Mouse (Mus musculus) ES-E14 (cell line): Measurements from ENCODE around the gene Adamtsl5. TPM values are rescaled to one million over a fixed set of nuclear protein-coding genes. Genes with fewer than 3 reads are reported as not detected.
"Not testable (repeated sequence)": the region's sequence is repeated elsewhere in the genome, so short reads cannot be mapped to it uniquely, and the experiment has no call there.

ENCODE experiments used
- DNase-seq: peaks from one replicate; pipeline ENCODE4 v3.0.0-alpha.2; 2013; ENCODE audit warnings: low read depth, low spot score
- H3K27ac ChIP-seq: 2 replicates; pipeline ENCODE4 v1.5.1; 2012; ENCODE audit warnings: low read depth, mild to moderate bottlenecking, low read length, moderate library complexity, mixed read lengths; ENCODE audit not compliant: poor library complexity, insufficient read depth, severe bottlenecking
- H3K36me3 ChIP-seq: 2 replicates; pipeline ENCODE4 v1.6.1; 2012; ENCODE audit warnings: mild to moderate bottlenecking, low read length, moderate library complexity, mixed read lengths; ENCODE audit not compliant: control insufficient read depth, poor library complexity, insufficient read depth, severe bottlenecking
- H3K4me1 ChIP-seq, 2 experiments: fragments of 150-350 bp in 1 of 2; sonication (generic) in 1 of 2; 2 replicates each; pipeline ENCODE4 v1.6.1; 2012; ENCODE audit warnings: low read length in 2 of 2, mild to moderate bottlenecking in 1 of 2, mixed read lengths in 1 of 2; ENCODE audit not compliant: control insufficient read depth in 2 of 2, insufficient read depth in 2 of 2, poor library complexity in 1 of 2
- H3K4me3 ChIP-seq, 2 experiments: fragments of 150-350 bp in 1 of 2; sonication (generic) in 1 of 2; 2 replicates each; pipeline ENCODE4 v1.5.1; 2012; ENCODE audit warnings: low read length in 2 of 2, low read depth in 1 of 2, mild to moderate bottlenecking in 1 of 2, mixed read lengths in 1 of 2; ENCODE audit not compliant: insufficient read depth in 1 of 2, poor library complexity in 1 of 2, severe bottlenecking in 1 of 2
- H3K9ac ChIP-seq: 2 replicates; pipeline ENCODE4 v1.6.1; 2012; ENCODE audit warnings: low read depth, mild to moderate bottlenecking, low read length, mixed read lengths; ENCODE audit not compliant: poor library complexity, insufficient read depth, severe bottlenecking
- H3K9me3 ChIP-seq: fragments of 150-350 bp; sonication (generic); 2 replicates; pipeline ENCODE4 v1.6.1; 2012; ENCODE audit warnings: low read depth, mild to moderate bottlenecking, low read length; ENCODE audit not compliant: control insufficient read depth, insufficient read depth
- CHD2 ChIP-seq: IDR thresholded peaks from 2 replicates; pipeline ENCODE4 v1.6.1; 2014; ENCODE audit warnings: mild to moderate bottlenecking, low read depth, low read length, inconsistent platforms
- HCFC1 ChIP-seq: IDR thresholded peaks from 2 replicates; pipeline ENCODE4 v1.6.1; 2012; ENCODE audit warnings: low read length, inconsistent platforms, borderline replicate concordance; ENCODE audit not compliant: insufficient read depth
- MAFK ChIP-seq: IDR thresholded peaks from 2 replicates; pipeline ENCODE4 v1.6.1; 2014; ENCODE audit warnings: mild to moderate bottlenecking, low read depth, low read length, inconsistent platforms; ENCODE audit not compliant: insufficient read depth
- ZC3H11A ChIP-seq: IDR thresholded peaks from 2 replicates; pipeline ENCODE4 v1.6.1; 2012; ENCODE audit warnings: low read depth, mild to moderate bottlenecking, inconsistent platforms, low read length, borderline replicate concordance
- ZNF384 ChIP-seq: IDR thresholded peaks from 2 replicates; pipeline ENCODE4 v1.6.1; 2012; ENCODE audit warnings: low read depth, low read length, inconsistent platforms
- in situ Hi-C, 2 experiments: fragments of 600-800 bp; cut with MboI; formaldehyde crosslinking; loops; one replicate each; pipeline ENCODE4 v1.15.1; 2025; ENCODE audit warnings: low sequenced_read_pairs in 2 of 2, inconsistent platforms in 1 of 2; ENCODE audit not compliant: unreplicated experiment in 2 of 2
- total RNA-seq: library from RNA; depleted of rRNA; stranded (reverse); fragments of 300-350 nt; gene quantifications from 2 replicates; pipeline ENCODE4 v1.2.3, GENCODE M21; 2012

Adamtsl5 gene
- total RNA-seq, 1 experiment, result 2.4 TPM

DNA sequence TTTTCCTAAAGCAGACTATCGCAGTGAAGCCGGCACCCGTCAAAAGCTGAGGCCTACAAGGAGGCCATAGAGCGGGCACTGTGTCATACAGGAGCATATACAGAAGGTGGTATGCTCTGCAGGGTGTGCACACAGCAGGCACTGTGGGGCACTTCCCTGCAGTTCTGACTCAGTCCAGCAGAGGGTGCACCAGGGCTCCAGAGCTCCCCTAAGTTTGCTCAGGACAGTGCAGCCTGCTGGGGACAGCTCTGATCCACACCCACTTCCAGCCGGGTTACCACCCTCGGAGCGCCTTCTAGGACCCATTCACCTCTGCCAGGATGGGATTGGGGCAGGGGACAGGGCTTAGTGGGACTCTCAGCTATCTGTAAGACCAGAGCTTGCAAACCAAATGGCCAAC is 2.1 kb upstream of the Adamtsl5 start:
- TF ChIP-seq ZNF384 (no peak), ZC3H11A (peak; percentile 30; the same call in 1 of the 2 replicates)
- H3K4me3 ChIP-seq, result no peak overlapping the region
- no peaks in the 10 kb centered on the region for H3K36me3 ChIP-seq
- H3K27ac ChIP-seq, result no peak overlapping the region
- DNase-seq, result peak; percentile 82
- no peaks in the 10 kb centered on the region for H3K9me3 ChIP-seq
- H3K4me1 ChIP-seq, result peaks cover under 1 to 11% of the 10 kb centered on the region in 2 experiments; a peak in 3 of 4 replicates
- in situ Hi-C loops, result no loop called here
- no peak overlapping the region for H3K9ac ChIP-seq

DNA sequence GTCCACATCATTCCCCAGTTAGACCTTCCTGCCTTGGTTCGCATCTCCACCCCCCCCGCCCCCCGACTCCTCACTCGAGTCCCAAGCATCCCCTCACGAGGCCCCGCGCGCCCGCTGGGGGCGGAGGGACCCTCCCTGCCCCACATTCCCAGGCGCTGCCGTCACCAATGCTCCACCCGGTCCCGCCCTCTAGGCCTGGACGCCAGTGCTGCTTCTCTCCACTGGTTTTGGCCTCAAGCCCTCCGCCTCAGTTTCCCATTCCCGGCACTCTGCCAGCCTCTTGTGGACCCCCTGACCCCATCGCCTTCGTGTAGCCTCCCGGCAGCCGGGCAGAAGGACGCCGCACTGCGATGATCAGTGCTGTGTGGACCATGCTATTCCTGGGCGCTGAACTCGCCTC is 769 bp upstream of the Adamtsl5 start:
- H3K4me1 ChIP-seq, result peaks cover 2 to 19% of the 10 kb centered on the region in 2 experiments; a peak in 3 of 4 replicates
- H3K36me3 ChIP-seq, result no peaks in the 10 kb centered on the region
- no peak overlapping the region for H3K27ac ChIP-seq
- no peaks in the 10 kb centered on the region for H3K9me3 ChIP-seq
- no peak for DNase-seq
- H3K4me3 ChIP-seq, result peak overlapping the region; percentile 35 to 68; a peak in 2 of 4 replicates
- in situ Hi-C loops, result no loop called here
- no peak for TF ChIP-seq ZC3H11A
- no peak for TF ChIP-seq MAFK
- TF ChIP-seq HCFC1, result no peak
- H3K9ac ChIP-seq, result no peak overlapping the region

DNA sequence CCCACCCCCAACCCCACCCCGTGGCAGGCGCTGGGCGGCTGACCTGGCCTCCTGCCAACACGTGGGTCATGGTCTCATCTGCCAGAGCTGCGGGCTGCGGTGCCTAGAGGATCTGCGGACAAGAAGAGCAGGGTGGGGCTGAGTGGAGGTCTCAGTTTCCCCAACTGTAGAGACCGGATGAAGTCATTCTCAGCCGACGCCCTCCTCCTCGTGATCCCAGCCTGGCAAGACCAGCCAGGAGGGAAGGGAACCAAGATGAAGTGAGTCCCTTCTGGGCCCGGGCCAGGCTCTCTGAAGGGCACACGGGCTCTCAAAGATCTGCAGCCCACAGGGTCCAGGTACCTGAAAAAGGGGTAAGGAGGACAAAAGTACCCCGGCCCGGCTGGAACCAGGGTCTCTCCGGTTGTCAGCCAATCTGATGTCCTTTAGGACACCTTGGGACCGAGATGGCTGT is 671 bp downstream of the Adamtsl5 start:
- no peak for DNase-seq
- no peaks in the 10 kb centered on the region for H3K36me3 ChIP-seq
- H3K9me3 ChIP-seq, result no peaks in the 10 kb centered on the region
- H3K4me1 ChIP-seq, result peaks cover 2 to 27% of the 10 kb centered on the region in 2 experiments; a peak in 3 of 4 replicates
- TF ChIP-seq MAFK (no peak), ZNF384 (no peak), ZC3H11A (no peak), HCFC1 (no peak), CHD2 (no peak)
- no peak overlapping the region for H3K27ac ChIP-seq
- in situ Hi-C loops, result no loop called here
- peak overlapping the region; percentile 52; the same call in 1 of the 2 replicates for H3K9ac ChIP-seq
- H3K4me3 ChIP-seq, result peak overlapping the region; percentile 63 to 68

DNA sequence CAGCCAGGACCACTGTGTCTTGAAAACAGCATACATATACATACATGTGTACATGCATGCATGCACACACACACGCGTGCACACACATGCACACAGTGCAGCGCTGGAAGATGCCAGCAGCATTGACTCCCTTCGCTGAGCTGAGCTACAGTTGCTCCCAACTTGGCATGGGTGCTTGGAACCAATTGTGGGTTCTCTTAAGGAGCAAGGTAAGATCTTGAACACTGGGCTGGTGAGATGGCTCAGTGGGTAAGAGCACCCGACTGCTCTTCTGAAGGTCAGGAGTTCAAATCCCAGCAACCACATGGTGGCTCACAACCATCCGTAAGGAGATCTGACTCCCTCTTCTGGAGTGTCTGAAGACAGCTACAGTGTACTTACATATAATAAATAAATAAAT is 2.3 kb downstream of the Adamtsl5 start:
- H3K9ac ChIP-seq, in situ Hi-C loops, H3K36me3 ChIP-seq, DNase-seq, H3K4me3 ChIP-seq, H3K9me3 ChIP-seq, H3K27ac ChIP-seq: not testable (repeated sequence)
- H3K4me1 ChIP-seq, result peaks cover 2 to 35% of the 10 kb centered on the region in 2 experiments; a peak in 3 of 4 replicates

DNA sequence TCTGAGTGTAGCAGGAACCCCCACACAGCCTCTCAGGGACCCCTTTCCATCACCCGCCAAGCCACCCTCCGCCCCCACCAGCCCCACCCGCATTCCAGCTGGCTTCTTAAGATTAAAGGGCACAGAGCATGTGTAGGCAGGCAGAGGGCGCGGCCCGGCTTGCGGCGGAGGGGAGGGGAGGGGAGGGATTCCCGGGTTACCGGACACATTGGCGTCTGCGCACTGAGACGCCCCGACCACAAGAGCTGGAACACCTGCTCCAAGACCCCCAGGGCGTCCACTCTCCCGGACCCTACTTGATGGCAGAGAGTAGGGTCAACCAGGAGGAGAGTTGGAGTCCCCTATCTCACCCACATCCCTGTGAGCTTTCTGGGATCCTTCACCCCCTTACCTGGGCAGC is 3.1 kb downstream of the Adamtsl5 start:
- Histone ChIP-seq H3K27ac (no peak overlapping the region), H3K36me3 (no peaks in the 10 kb centered on the region), H3K4me1 (peaks cover 2 to 39% of the 10 kb centered on the region in 2 experiments; a peak in 3 of 4 replicates), H3K9me3 (no peaks in the 10 kb centered on the region), H3K4me3 (peak overlapping the region; percentile 13 to 31; a peak in 2 of 4 replicates), H3K9ac (peak overlapping the region; percentile 33; the same call in 1 of the 2 replicates)
- no peak for DNase-seq
- TF ChIP-seq ZNF384, result no peak
- TF ChIP-seq ZC3H11A, result no peak
- TF ChIP-seq CHD2, result no peak
- no peak for TF ChIP-seq MAFK
- in situ Hi-C loops, result no loop called here
